Mouse (Mus musculus) embryonic facial prominence, embryonic 11.5 days (tissue): ENCODE data around the gene Mmrn2. TPM values are rescaled to one million over a fixed set of nuclear protein-coding genes. Genes with fewer than 3 reads are reported as not detected.
A peak's percentile ranks its signal among the peaks of the same experiment; 100 is the strongest.

Source experiments
- ATAC-seq: fragments of 200-750 bp; cut with Nextera tagmentation; replicated peaks from 2 replicates; pipeline ENCODE4 v1.8.0; 2017; ENCODE audit warnings: low read depth; ENCODE audit not compliant: insufficient number of reproducible peaks, low FRiP score, low TSS enrichment
- DNase-seq: peaks from one replicate; pipeline ENCODE4 v3.0.0-alpha.2; 2015; ENCODE audit warnings: low spot score
- H3K27ac ChIP-seq: fragments of 300-500 bp; sonication (generic); replicated peaks from 2 replicates; pipeline ENCODE4 v1.5.1; 2014; ENCODE audit warnings: mild to moderate bottlenecking, low read depth, low read length, control low read depth
- H3K27me3 ChIP-seq: fragments of 300-500 bp; sonication (generic); 2 replicates; pipeline ENCODE4 v1.6.1; 2014; ENCODE audit warnings: mild to moderate bottlenecking, low read length, moderate library complexity, mixed read lengths; ENCODE audit not compliant: control insufficient read depth, insufficient read depth
- H3K36me3 ChIP-seq: fragments of 300-500 bp; sonication (generic); replicated peaks from 2 replicates; pipeline ENCODE4 v1.6.1; 2014; ENCODE audit warnings: low read depth, mild to moderate bottlenecking, low read length, moderate library complexity, mixed read lengths; ENCODE audit not compliant: control insufficient read depth, insufficient read depth
- H3K4me1 ChIP-seq: fragments of 300-500 bp; sonication (generic); 2 replicates; pipeline ENCODE4 v1.6.1; 2014; ENCODE audit warnings: low read length, mixed read lengths; ENCODE audit not compliant: control insufficient read depth, insufficient read depth
- H3K4me2 ChIP-seq: fragments of 300-500 bp; sonication (generic); 2 replicates; pipeline ENCODE4 v1.6.1; 2014; ENCODE audit warnings: low read depth, mild to moderate bottlenecking, control low read depth, low read length, moderate library complexity
- H3K4me3 ChIP-seq: fragments of 300-500 bp; sonication (generic); 2 replicates; pipeline ENCODE4 v1.5.1; 2014; ENCODE audit warnings: low read depth, low read length, control low read depth
- H3K9ac ChIP-seq: fragments of 300-500 bp; sonication (generic); replicated peaks from 2 replicates; pipeline ENCODE4 v1.6.1; 2014; ENCODE audit warnings: mild to moderate bottlenecking, control low read depth, low read length
- H3K9me3 ChIP-seq: fragments of 300-500 bp; sonication (generic); replicated peaks from 2 replicates; pipeline ENCODE4 v1.6.1; 2016; ENCODE audit warnings: mild to moderate bottlenecking, low read length, inconsistent platforms, mixed read lengths; ENCODE audit not compliant: control insufficient read depth
- WGBS: fragments of 180-500 bp; shearing (Covaris S2); extraction: QIAGEN DNeasy Blood & Tissue Kit; methylation state at CpG from one replicate; pipeline ENCODE4 v1.1.7; 2014; 5-methylcytosine and 5-hydroxymethylcytosine counted together
- polyA plus RNA-seq: library from polyadenylated mRNA; unstranded; fragments of >200 nt; fragmentation: Nextera tagmentation; extraction: Ambion mirVana; gene quantifications from 2 replicates; pipeline ENCODE4 v1.2.1, GENCODE M21; 2014

The Mmrn2 gene
- polyA plus RNA-seq, 1 experiment from 2014 or later: 5.4 TPM

DNA sequence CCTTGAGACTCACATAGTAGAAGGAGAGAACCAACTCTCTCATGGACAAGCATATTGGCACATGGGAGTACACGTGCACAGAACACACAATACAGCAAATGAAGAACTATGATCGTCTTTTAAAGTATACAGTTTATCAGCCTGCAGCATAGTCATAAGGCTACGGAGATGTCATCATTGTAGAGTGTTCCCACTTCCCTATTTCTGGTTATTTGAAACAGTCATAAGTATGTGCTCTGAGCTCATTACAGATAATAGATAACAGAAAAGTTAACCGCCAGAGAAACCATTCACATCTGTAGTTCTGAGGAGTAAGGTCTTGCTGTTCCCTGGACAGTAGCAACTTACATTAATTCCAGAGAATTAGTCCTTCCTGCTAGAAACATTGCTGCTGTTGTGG lies 32.2 kb upstream of the Mmrn2 start:
- 88% methylated on average over 4 of the region's 4 CpGs for WGBS
- Histone ChIP-seq H3K9me3 (no peaks in the 10 kb centered on the region), H3K4me3 (no peak overlapping the region), H3K9ac (no peak overlapping the region), H3K27ac (no peak overlapping the region), H3K4me1 (no peaks in the 10 kb centered on the region), H3K27me3 (no peaks in the 10 kb centered on the region), H3K4me2 (no peak overlapping the region), H3K36me3 (peaks cover 2% of the 10 kb centered on the region)
- ATAC-seq (no peak), DNase-seq (no peak)

DNA sequence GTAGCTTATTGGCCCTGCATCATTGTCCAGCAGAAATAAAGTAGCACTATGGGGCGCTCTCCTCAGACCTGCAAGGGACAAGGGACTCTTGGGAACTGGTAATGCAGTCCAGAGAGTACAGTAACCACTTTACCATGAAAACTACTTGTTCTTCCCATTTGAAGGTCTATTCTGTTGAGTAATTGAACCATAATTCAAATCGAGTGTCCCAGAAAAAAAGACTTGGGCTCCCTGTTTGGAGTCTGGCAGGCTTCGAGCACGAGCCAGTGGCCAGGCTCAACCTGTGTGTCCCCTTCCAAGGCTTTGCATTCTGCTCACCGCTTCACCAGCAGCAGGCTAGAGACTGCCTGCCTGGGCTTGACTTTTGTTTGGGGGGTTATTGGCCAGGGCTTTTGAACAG lies 30.9 kb upstream of the Mmrn2 start:
- no peaks in the 10 kb centered on the region for H3K9me3 ChIP-seq
- peaks cover 2% of the 10 kb centered on the region for H3K36me3 ChIP-seq
- ATAC-seq (no peak), DNase-seq (no peak)
- no peak overlapping the region for H3K9ac ChIP-seq
- no peak overlapping the region for H3K4me2 ChIP-seq
- no peak overlapping the region for H3K4me3 ChIP-seq
- no peak overlapping the region for H3K27ac ChIP-seq
- 83% methylated on average over 5 of the region's 5 CpGs for WGBS
- H3K27me3 ChIP-seq: no peaks in the 10 kb centered on the region
- H3K4me1 ChIP-seq: no peaks in the 10 kb centered on the region

DNA sequence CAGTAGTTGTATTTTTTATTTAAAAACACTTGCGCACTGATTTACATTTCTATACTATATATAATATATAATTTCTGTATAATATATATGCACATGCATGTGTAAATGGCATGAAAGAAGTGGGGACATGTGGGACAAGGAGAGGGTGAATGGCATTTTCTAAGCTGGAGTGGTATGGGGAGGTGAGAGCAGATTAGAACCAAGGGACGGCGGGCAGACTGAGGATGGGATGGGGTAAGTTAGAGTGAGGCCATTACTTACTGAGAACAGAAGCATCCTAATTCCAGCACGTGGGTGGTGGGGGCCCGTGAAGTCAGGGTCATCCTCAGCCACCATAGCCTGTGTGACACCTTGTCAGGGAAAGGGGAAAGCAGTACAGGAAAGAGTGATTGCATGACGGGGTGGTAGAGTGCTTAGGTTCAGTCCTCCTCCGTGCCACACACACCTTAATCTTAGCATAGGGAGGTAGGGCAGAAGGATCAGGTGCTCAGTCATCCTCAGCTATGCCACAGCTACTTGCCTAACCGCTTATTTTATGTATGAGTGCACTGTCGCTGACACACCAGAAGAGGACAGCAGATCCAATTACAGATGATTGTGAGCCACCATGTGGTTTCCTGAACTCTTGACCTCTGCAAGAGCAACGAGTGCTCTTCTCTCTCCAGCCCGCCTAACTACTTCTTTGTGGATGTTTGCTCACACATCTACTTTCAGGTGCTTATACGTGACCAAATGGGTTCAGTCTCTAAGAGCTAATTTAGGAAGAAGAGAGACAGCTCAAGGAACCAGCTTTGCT lies 29.3 kb upstream of the Mmrn2 start:
- H3K4me3 ChIP-seq: no peak overlapping the region
- no peaks in the 10 kb centered on the region for H3K27me3 ChIP-seq
- DNase-seq (peak; percentile 20), ATAC-seq (0 out of 2 replicates have a peak, but pooled peaks have one; percentile 48)
- 56% methylated on average over 12 of the region's 12 CpGs for WGBS
- no peak overlapping the region for H3K27ac ChIP-seq
- H3K4me1 ChIP-seq: no peaks in the 10 kb centered on the region
- no peak overlapping the region for H3K9ac ChIP-seq
- no peak overlapping the region for H3K4me2 ChIP-seq
- H3K36me3 ChIP-seq: peaks cover 2% of the 10 kb centered on the region
- H3K9me3 ChIP-seq: no peaks in the 10 kb centered on the region

DNA sequence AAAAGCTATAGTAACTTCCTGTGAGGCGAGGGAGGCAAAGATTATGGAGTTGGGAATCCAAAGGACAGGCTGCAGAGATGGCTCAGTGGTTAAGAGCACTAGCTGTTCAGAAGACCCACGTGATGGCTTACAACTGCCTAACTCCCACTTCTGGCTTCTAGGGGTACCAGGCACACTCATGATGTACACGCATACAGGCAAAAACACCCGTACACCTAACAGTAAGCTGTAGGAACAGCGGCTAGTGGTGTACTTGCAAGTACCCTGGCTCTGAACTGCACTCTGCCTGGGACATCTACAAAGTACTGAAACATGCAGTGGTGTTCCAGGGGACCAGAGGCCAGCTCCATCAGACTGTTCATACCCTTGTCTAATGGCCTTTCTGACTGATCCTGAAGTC lies 28.2 kb upstream of the Mmrn2 start:
- H3K4me1 ChIP-seq: no peaks in the 10 kb centered on the region
- H3K27ac ChIP-seq: no peak overlapping the region
- ATAC-seq: no peak
- no peak overlapping the region for H3K4me2 ChIP-seq
- no peaks in the 10 kb centered on the region for H3K9me3 ChIP-seq
- no peak overlapping the region for H3K9ac ChIP-seq
- H3K36me3 ChIP-seq: peaks cover under 1% of the 10 kb centered on the region
- WGBS: 95% methylated on average over 5 of the region's 5 CpGs
- H3K27me3 ChIP-seq: no peaks in the 10 kb centered on the region
- no peak for DNase-seq
- H3K4me3 ChIP-seq: no peak overlapping the region

DNA sequence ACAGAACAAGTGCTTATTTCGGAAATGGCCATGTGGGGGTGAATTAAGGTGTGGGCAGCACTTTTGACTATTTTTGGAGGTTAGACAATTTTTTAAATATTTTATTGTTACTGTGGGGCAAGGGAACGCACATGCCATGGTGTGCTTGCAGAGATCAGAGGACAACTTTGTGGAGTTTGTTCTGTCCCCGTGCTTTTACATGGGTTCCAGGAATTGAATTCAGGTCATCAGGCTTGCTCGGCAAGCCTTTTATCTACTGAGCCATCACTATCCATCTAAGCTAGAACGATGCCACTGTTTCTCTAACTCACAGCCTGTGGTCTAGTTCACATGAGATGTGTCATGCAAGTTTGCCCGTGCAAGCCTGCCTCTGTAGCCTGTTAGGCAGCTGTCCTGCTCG lies 27.0 kb upstream of the Mmrn2 start:
- ATAC-seq (no peak), DNase-seq (no peak)
- H3K4me1 ChIP-seq: no peaks in the 10 kb centered on the region
- H3K9ac ChIP-seq: no peak overlapping the region
- H3K36me3 ChIP-seq: no peaks in the 10 kb centered on the region
- H3K27ac ChIP-seq: no peak overlapping the region
- no peak overlapping the region for H3K4me3 ChIP-seq
- no peak overlapping the region for H3K4me2 ChIP-seq
- no peaks in the 10 kb centered on the region for H3K27me3 ChIP-seq
- WGBS: 79% methylated on average over 7 of the region's 7 CpGs
- H3K9me3 ChIP-seq: no peaks in the 10 kb centered on the region

DNA sequence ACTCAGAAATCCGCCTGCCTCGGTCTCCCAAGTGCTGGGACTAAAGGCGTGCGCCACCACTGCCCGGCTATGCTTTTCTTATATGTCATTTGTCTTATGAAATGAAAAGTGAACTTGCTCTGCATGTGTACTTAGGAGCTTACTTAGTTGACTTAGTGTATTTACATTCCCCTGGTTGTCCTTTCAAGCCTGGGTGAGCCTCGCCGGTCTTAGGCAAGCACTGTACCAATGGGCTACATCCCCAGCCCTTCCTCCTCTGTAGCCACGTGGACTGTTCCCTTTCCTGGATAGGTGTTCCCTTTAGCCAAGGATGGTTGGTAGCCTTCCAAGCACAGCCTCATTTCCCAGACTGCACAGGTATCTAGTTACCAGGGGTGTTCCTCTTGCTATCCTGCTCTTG lies 26.3 kb upstream of the Mmrn2 start:
- Histone ChIP-seq H3K27me3 (no peaks in the 10 kb centered on the region), H3K4me1 (no peaks in the 10 kb centered on the region), H3K9ac (no peak overlapping the region), H3K4me3 (no peak overlapping the region), H3K4me2 (no peak overlapping the region), H3K9me3 (no peaks in the 10 kb centered on the region), H3K36me3 (no peaks in the 10 kb centered on the region), H3K27ac (no peak overlapping the region)
- 84% methylated on average over 8 of the region's 8 CpGs for WGBS
- ATAC-seq: no peak
- DNase-seq: no peak

DNA sequence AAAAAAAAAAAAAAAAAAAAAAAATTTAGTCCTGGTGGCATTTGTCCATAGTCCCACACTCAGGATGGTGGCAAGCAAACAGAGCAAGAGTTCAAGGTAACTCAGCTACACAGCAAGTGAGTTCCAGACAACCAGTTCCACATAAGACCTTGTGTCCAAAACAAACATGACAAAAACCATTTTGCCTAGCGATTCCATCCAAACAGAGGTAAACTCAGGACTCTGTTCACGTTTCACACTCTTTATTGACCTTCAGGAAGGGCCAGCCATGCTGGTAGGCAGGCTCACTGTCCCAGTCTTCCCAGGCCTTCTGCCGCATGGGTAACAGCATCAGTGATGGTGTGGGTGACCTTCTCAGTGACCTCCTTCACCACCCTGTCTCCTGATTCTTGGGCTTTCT lies 23.6 kb upstream of the Mmrn2 start:
- WGBS: 65% methylated on average over 3 of the region's 3 CpGs
- DNase-seq (no peak), ATAC-seq (no peak)
- Histone ChIP-seq H3K4me1 (no peaks in the 10 kb centered on the region), H3K36me3 (no peaks in the 10 kb centered on the region), H3K9ac (no peak overlapping the region), H3K27ac (no peak overlapping the region), H3K9me3 (no peaks in the 10 kb centered on the region), H3K4me2 (no peak overlapping the region), H3K4me3 (no peak overlapping the region), H3K27me3 (no peaks in the 10 kb centered on the region)

DNA sequence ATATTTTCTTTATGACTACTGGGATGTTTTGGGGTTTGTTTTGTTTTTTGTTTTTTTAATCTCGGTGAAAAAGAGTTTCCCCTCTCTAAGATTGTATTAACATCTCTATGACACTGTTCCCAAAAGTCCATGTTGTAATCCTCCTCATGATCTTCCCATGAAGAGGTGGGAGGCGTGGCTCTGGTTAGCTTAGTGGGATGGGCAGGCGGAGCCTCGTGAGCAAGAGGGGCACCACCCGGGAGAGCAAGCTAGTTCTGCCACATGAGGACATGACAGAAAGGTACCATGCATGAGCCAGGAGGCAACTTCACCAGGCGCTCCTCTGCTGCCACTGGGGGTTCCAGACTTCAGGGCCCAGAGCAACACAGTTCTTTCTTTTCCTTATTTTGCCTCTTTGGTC lies 22.7 kb upstream of the Mmrn2 start:
- ATAC-seq (no peak), DNase-seq (no peak)
- Histone ChIP-seq H3K36me3 (no peaks in the 10 kb centered on the region), H3K4me1 (no peaks in the 10 kb centered on the region), H3K9me3 (no peaks in the 10 kb centered on the region), H3K27ac (no peak overlapping the region), H3K4me3 (no peak overlapping the region), H3K27me3 (no peaks in the 10 kb centered on the region), H3K9ac (no peak overlapping the region), H3K4me2 (no peak overlapping the region)
- 62% methylated on average over 6 of the region's 6 CpGs for WGBS
